Mouse (Mus musculus) testis, postnatal 10 days (tissue): ENCODE results near the gene Hacl1.
"Not testable (repeated sequence)": the region's sequence is repeated elsewhere in the genome, so short reads cannot be mapped to it uniquely, and the experiment has no call there.

Experiments
- DNase-seq: peaks from one replicate; pipeline ENCODE4 v3.0.0; 2021; ENCODE audit warnings: low spot score

The Hacl1 gene

GRCm38 (mm10) chr14:31630677-31631076 lies 10.4 kb downstream of the Hacl1 start:
- DNase-seq, result no peak

GRCm38 (mm10) chr14:31622748-31623147 lies 18.3 kb downstream of the Hacl1 start:
- no peak for DNase-seq

- DNase-seq, result no peak
These were observed 20.4 kb downstream of the Hacl1 start for GRCm38 (mm10) chr14:31620591-31621223.

GRCm38 (mm10) chr14:31617997-31618396 lies 23.1 kb downstream of the Hacl1 start:
- DNase-seq, result no peak

- no peak for DNase-seq
These were observed 23.9 kb downstream of the Hacl1 start for GRCm38 (mm10) chr14:31617204-31617603.

GRCm38 (mm10) chr14:31613671-31614070 lies 27.4 kb downstream of the Hacl1 start:
- no peak for DNase-seq

- DNase-seq, result no peak
These were observed 29.1 kb downstream of the Hacl1 start for GRCm38 (mm10) chr14:31611986-31612385.

- DNase-seq, result no peak
These were observed 35.6 kb downstream of the Hacl1 start for GRCm38 (mm10) chr14:31605514-31605913.

- peak; percentile 56 for DNase-seq
These were observed 36.2 kb downstream of the Hacl1 start for GRCm38 (mm10) chr14:31604916-31605315.

- DNase-seq, result not testable (repeated sequence)
These were observed 38.5 kb downstream of the Hacl1 start for GRCm38 (mm10) chr14:31602616-31602979.

GRCm38 (mm10) chr14:31601908-31602615 lies 39.0 kb downstream of the Hacl1 start:
- DNase-seq, result no peak

- no peak for DNase-seq
These were observed 43.6 kb downstream of the Hacl1 start for GRCm38 (mm10) chr14:31597446-31597845.

- DNase-seq, result no peak
These were observed 44.7 kb downstream of the Hacl1 start for GRCm38 (mm10) chr14:31596408-31596807.

- no peak for DNase-seq
These were observed 46.4 kb downstream of the Hacl1 start for GRCm38 (mm10) chr14:31594693-31595092.

GRCm38 (mm10) chr14:31593036-31593435 lies 48.0 kb downstream of the Hacl1 start:
- DNase-seq, result no peak

GRCm38 (mm10) chr14:31591243-31591642 lies 49.8 kb downstream of the Hacl1 start, which contains the start of gene Colq:
TSS of gene Colq (minus strand) at chr14:31591343.
- DNase-seq, result no peak

- DNase-seq, result no peak
These were observed 54.6 kb downstream of the Hacl1 start for GRCm38 (mm10) chr14:31586451-31586850.

GRCm38 (mm10) chr14:31583082-31583481 lies 58.0 kb downstream of the Hacl1 start:
- DNase-seq, result no peak

- DNase-seq, result no peak
These were observed 62.9 kb downstream of the Hacl1 start for GRCm38 (mm10) chr14:31577966-31578735.

- DNase-seq, result no peak
These were observed 64.0 kb downstream of the Hacl1 start for GRCm38 (mm10) chr14:31576846-31577697.

GRCm38 (mm10) chr14:31575866-31576265 lies 65.2 kb downstream of the Hacl1 start:
- DNase-seq, result no peak
